Mouse (Mus musculus) gastrocnemius, postnatal 4 days (tissue): Measurements from ENCODE around the gene Ubap1. TPM values are rescaled to one million over a fixed set of nuclear protein-coding genes. Genes with fewer than 3 reads are reported as not detected.

Experiments
- DNase-seq, 2 experiments: peaks; one replicate each; pipeline ENCODE4 v3.0.0; 2021 to 2022; ENCODE audit warnings: low spot score in 2 of 2, mixed read lengths in 2 of 2
- total RNA-seq, 2 experiments: library from RNA; stranded (reverse); gene quantifications; 2 replicates each; pipeline ENCODE4 v1.2.3; 2021

The Ubap1 gene
- total RNA-seq, 2 experiments from 2014 or later: 41.2 to 46.0 TPM

- DNase-seq: no peak
These were observed 58.6 kb downstream of the Ubap1 start for GRCm38 (mm10) chr4:41407353-41407752.

DNA sequence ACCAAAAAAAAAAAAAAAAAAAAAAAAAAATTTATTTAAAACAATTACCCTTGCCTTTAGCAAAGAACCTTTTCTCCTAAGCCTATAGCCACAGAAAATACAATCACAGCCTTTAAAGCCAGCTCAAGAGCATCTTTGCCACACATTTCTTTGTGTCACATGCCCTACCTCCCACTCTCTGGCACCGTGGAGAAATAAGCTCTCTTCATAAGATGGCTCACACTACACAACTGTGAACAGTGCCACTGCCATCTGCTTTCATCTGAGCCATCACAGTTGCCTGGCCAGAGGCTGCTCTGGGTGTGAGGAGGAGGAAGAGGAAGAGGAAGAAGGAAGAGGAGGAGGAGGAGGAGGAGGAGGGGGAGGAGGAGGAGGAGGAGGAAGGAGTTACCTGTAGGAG, 60.5 kb downstream of the Ubap1 start:
- DNase-seq: no peak

DNA sequence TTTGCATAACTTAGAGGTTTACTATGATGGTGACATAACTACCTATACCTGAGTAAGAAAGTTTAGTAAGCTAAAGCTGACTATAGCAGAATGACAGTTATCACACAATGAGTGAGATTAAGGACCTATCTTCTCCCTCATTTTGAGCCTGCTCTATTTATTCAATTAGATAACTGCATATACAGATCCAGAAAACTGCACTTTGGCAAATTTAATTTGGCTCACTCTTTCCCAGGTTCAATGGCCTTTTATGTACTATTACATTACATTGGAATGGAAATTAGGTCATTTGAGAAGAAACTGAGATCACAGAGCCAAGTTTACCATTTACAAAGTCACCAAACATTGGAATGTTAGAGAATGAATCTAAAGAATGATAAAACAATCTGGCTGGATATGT, 68.2 kb downstream of the Ubap1 start:
- no peak for DNase-seq

GRCm38 (mm10) chr4:41438931-41439330, 90.1 kb downstream of the Ubap1 start:
- no peak for DNase-seq

Other genes starting within 250 kb of the Ubap1 start
- gene Nol6, start 224.5 kb upstream of the Ubap1 start, total RNA-seq: 10 to 100 TPM; 23.4 to 26.8 TPM
- gene Ube2r2, start 213.3 kb upstream of the Ubap1 start, total RNA-seq: 10 to 100 TPM; 97.5 to 98.5 TPM
- 100 to 1,000 TPM; 127 to 136 TPM for gene Ubap2, start 73.9 kb upstream of the Ubap1 start, total RNA-seq
- gene Dcaf12, start 34.1 kb upstream of the Ubap1 start, total RNA-seq: 10 to 100 TPM; 36.1 to 38.0 TPM
- 1 to 10 TPM; 5.3 to 5.4 TPM for gene Kif24, start 115.9 kb downstream of the Ubap1 start, total RNA-seq
- 10 to 100 TPM; 29.3 to 30.2 TPM for gene Nudt2, start 116.2 kb downstream of the Ubap1 start, total RNA-seq
- gene AI464131, start 154.1 kb downstream of the Ubap1 start, total RNA-seq: 10 to 100 TPM; 78.4 to 90.4 TPM
- gene 1110017D15Rik, start 168.3 kb downstream of the Ubap1 start, total RNA-seq: under 1 TPM; 0.42 to 0.54 TPM
- gene Fam219a, start 220.5 kb downstream of the Ubap1 start, total RNA-seq: 10 to 100 TPM; 20.1 to 24.4 TPM
- gene Dnaic1, start 220.8 kb downstream of the Ubap1 start, total RNA-seq: 1 to 10 TPM; 4.9 to 5.8 TPM